Mouse (Mus musculus): ENCODE data around the gene Pbx4. TPM values are rescaled to one million over a fixed set of nuclear protein-coding genes. Genes with fewer than 3 reads are reported as not detected.

Pbx4 gene
- total and polyA plus RNA-seq, 3 experiments, result 1.0 to 5.9 (median 2.4) TPM

GRCm38 (mm10) chr8:69921141-69921540 is 88.8 kb downstream of the Pbx4 start (continued):
- no peak for TF ChIP-seq GABPA (IDR thresholded peaks at IDR 0.05; ENCODE audit: insufficient replicate concordance, low read depth, low read length)

Other genes starting within 250 kb of the Pbx4 start
- gene Zfp868, start 206.9 kb upstream of the Pbx4 start, total RNA-seq (2012; rRNA removed), result 7.1 and 7.7 TPM in 2 replicates
- 16.2 and 17.6 TPM in 2 replicates for gene Zfp868, start 206.9 kb upstream of the Pbx4 start, total RNA-seq (2014; rRNA removed)
- gene Zfp868, start 206.9 kb upstream of the Pbx4 start, polyA plus RNA-seq (2012; ENCODE audit: insufficient read length, low read depth), result 9.8 and 12.3 TPM in 2 replicates
- 0.38 and 0.55 TPM in 2 replicates for gene Zfp964, start 178.0 kb upstream of the Pbx4 start, total RNA-seq (2012; rRNA removed)
- 0.63 and 0.78 TPM in 2 replicates for gene Zfp964, start 178.0 kb upstream of the Pbx4 start, total RNA-seq (2014; rRNA removed)
- 0.37 and 0.55 TPM in 2 replicates for gene Zfp964, start 178.0 kb upstream of the Pbx4 start, polyA plus RNA-seq (2012; ENCODE audit: insufficient read length, low read depth)
- gene Zfp869, start 121.8 kb upstream of the Pbx4 start, total RNA-seq (2012; rRNA removed), result 16.0 and 17.2 TPM in 2 replicates
- 30.6 and 33.8 TPM in 2 replicates for gene Zfp869, start 121.8 kb upstream of the Pbx4 start, total RNA-seq (2014; rRNA removed)
- 15.2 and 16.6 TPM in 2 replicates for gene Zfp869, start 121.8 kb upstream of the Pbx4 start, polyA plus RNA-seq (2012; ENCODE audit: insufficient read length, low read depth)
- 1.9 and 2.2 TPM in 2 replicates for gene Zfp963, start 82.5 kb upstream of the Pbx4 start, total RNA-seq (2012; rRNA removed)
- gene Zfp963, start 82.5 kb upstream of the Pbx4 start, total RNA-seq (2014; rRNA removed), result 4.8 and 6.0 TPM in 2 replicates
- 4.7 and 5.5 TPM in 2 replicates for gene Zfp963, start 82.5 kb upstream of the Pbx4 start, polyA plus RNA-seq (2012; ENCODE audit: insufficient read length, low read depth)
- gene Gm20422, start 57.6 kb upstream of the Pbx4 start, total RNA-seq (2012; rRNA removed), result 1.4 and 2.1 TPM in 2 replicates
- 0.49 and 1.6 TPM in 2 replicates for gene Gm20422, start 57.6 kb upstream of the Pbx4 start, total RNA-seq (2014; rRNA removed)
- gene Gm20422, start 57.6 kb upstream of the Pbx4 start, polyA plus RNA-seq (2012; ENCODE audit: insufficient read length, low read depth), result 2.0 and 2.8 TPM in 2 replicates
- gene Atp13a1, start 41.3 kb upstream of the Pbx4 start, total RNA-seq (2012; rRNA removed), result 53.3 and 58.4 TPM in 2 replicates
- 36.6 and 36.8 TPM in 2 replicates for gene Atp13a1, start 41.3 kb upstream of the Pbx4 start, total RNA-seq (2014; rRNA removed)
- 46.9 and 51.0 TPM in 2 replicates for gene Atp13a1, start 41.3 kb upstream of the Pbx4 start, polyA plus RNA-seq (2012; ENCODE audit: insufficient read length, low read depth)
- 14.3 and 15.4 TPM in 2 replicates for gene Zfp866, start 41.3 kb upstream of the Pbx4 start, total RNA-seq (2012; rRNA removed)
- 14.8 and 16.0 TPM in 2 replicates for gene Zfp866, start 41.3 kb upstream of the Pbx4 start, total RNA-seq (2014; rRNA removed)
- gene Zfp866, start 41.3 kb upstream of the Pbx4 start, polyA plus RNA-seq (2012; ENCODE audit: insufficient read length, low read depth), result 14.4 and 15.6 TPM in 2 replicates
- gene Gmip, start 23.8 kb upstream of the Pbx4 start, total RNA-seq (2012; rRNA removed), result 48.1 and 49.2 TPM in 2 replicates
- gene Gmip, start 23.8 kb upstream of the Pbx4 start, total RNA-seq (2014; rRNA removed), result 22.2 and 25.4 TPM in 2 replicates
- gene Gmip, start 23.8 kb upstream of the Pbx4 start, polyA plus RNA-seq (2012; ENCODE audit: insufficient read length, low read depth), result 54.3 and 81.8 TPM in 2 replicates
- 1.1 and 1.2 TPM in 2 replicates for gene Lpar2, start 10.1 kb upstream of the Pbx4 start, total RNA-seq (2012; rRNA removed)
- 0.74 and 0.82 TPM in 2 replicates for gene Lpar2, start 10.1 kb upstream of the Pbx4 start, total RNA-seq (2014; rRNA removed)
- 2.5 and 3.0 TPM in 2 replicates for gene Lpar2, start 10.1 kb upstream of the Pbx4 start, polyA plus RNA-seq (2012; ENCODE audit: insufficient read length, low read depth)
- 0.08 TPM in 2 replicates for gene Cilp2, start 55.2 kb downstream of the Pbx4 start, total RNA-seq (2012; rRNA removed)
- gene Cilp2, start 55.2 kb downstream of the Pbx4 start, total RNA-seq (2014; rRNA removed), result 0.04 TPM in 1 of 2 replicates, not detected in the other
- 0.07 TPM in 1 of 2 replicates, not detected in the other for gene Cilp2, start 55.2 kb downstream of the Pbx4 start, polyA plus RNA-seq (2012; ENCODE audit: insufficient read length, low read depth)
- gene Tssk6, start 69.7 kb downstream of the Pbx4 start, total RNA-seq (2012; rRNA removed), result 1.5 and 1.8 TPM in 2 replicates
- gene Tssk6, start 69.7 kb downstream of the Pbx4 start, total RNA-seq (2014; rRNA removed), result 0.35 and 0.44 TPM in 2 replicates
- 1.7 and 2.3 TPM in 2 replicates for gene Tssk6, start 69.7 kb downstream of the Pbx4 start, polyA plus RNA-seq (2012; ENCODE audit: insufficient read length, low read depth)
- 153 and 177 TPM in 2 replicates for gene Ndufa13, start 70.1 kb downstream of the Pbx4 start, total RNA-seq (2012; rRNA removed)
- gene Ndufa13, start 70.1 kb downstream of the Pbx4 start, total RNA-seq (2014; rRNA removed), result 60.9 and 74.7 TPM in 2 replicates
- gene Ndufa13, start 70.1 kb downstream of the Pbx4 start, polyA plus RNA-seq (2012; ENCODE audit: insufficient read length, low read depth), result 90.1 and 104 TPM in 2 replicates
- 8.0 and 9.5 TPM in 2 replicates for gene Yjefn3, start 70.2 kb downstream of the Pbx4 start, total RNA-seq (2012; rRNA removed)
- 3.3 and 3.6 TPM in 2 replicates for gene Yjefn3, start 70.2 kb downstream of the Pbx4 start, total RNA-seq (2014; rRNA removed)
- 8.4 and 10.5 TPM in 2 replicates for gene Yjefn3, start 70.2 kb downstream of the Pbx4 start, polyA plus RNA-seq (2012; ENCODE audit: insufficient read length, low read depth)
- gene Gatad2a, start 163.9 kb downstream of the Pbx4 start, total RNA-seq (2012; rRNA removed), result 70.8 and 73.2 TPM in 2 replicates
- gene Gatad2a, start 163.9 kb downstream of the Pbx4 start, total RNA-seq (2014; rRNA removed), result 31.5 and 35.7 TPM in 2 replicates
- 95.1 and 122 TPM in 2 replicates for gene Gatad2a, start 163.9 kb downstream of the Pbx4 start, polyA plus RNA-seq (2012; ENCODE audit: insufficient read length, low read depth)
- gene Mau2, start 210.2 kb downstream of the Pbx4 start, total RNA-seq (2012; rRNA removed), result 37.2 and 38.4 TPM in 2 replicates
- 24.4 and 25.5 TPM in 2 replicates for gene Mau2, start 210.2 kb downstream of the Pbx4 start, total RNA-seq (2014; rRNA removed)
- gene Mau2, start 210.2 kb downstream of the Pbx4 start, polyA plus RNA-seq (2012; ENCODE audit: insufficient read length, low read depth), result 15.7 and 19.5 TPM in 2 replicates
- 21.8 and 24.0 TPM in 2 replicates for gene Sugp1, start 210.3 kb downstream of the Pbx4 start, total RNA-seq (2012; rRNA removed)
- 5.0 and 5.3 TPM in 2 replicates for gene Sugp1, start 210.3 kb downstream of the Pbx4 start, total RNA-seq (2014; rRNA removed)
- 43.9 and 44.2 TPM in 2 replicates for gene Sugp1, start 210.3 kb downstream of the Pbx4 start, polyA plus RNA-seq (2012; ENCODE audit: insufficient read length, low read depth)
- 1.9 and 2.4 TPM in 2 replicates for gene Tm6sf2, start 240.4 kb downstream of the Pbx4 start, total RNA-seq (2012; rRNA removed)
- 0.22 and 0.40 TPM in 2 replicates for gene Tm6sf2, start 240.4 kb downstream of the Pbx4 start, total RNA-seq (2014; rRNA removed)
- 1.8 and 2.6 TPM in 2 replicates for gene Tm6sf2, start 240.4 kb downstream of the Pbx4 start, polyA plus RNA-seq (2012; ENCODE audit: insufficient read length, low read depth)

All from CH12.LX (cell line).